17 mouse cellular contexts compared by ENCODE assay signal in the genomic region with DNA sequence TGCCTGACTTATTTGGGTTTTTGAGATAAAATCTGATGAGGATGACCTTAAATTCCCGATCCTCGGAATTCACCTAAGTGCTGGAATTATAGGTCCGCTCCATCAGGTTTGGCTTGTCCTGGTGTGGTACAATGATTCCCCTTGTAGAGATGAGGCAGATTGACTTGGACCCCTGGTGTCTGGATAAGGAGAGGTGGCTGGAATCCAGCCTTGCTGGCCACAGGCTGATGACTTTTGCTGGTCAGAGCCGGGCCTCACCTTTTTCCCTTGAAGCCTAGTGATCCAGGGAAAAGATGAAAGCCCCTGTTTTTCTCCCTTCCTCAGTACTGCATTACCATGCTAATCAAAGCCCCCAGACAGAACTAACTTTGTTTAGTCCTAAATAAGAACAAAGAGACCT. TPM values are rescaled to one million over a fixed set of nuclear protein-coding genes. Genes with fewer than 3 reads are reported as not detected.
DNase-seq lines count a peak whose midpoint lies in the region; ATAC-seq and TF ChIP-seq lines count a peak whose summit lies in the region.
"Had no signal": no experiment of that assay in that cellular context is flagged by ENCODE, and none has a peak within 500 bp of the region (broad histone marks: within the 10 kb centered on the region; RNA-seq: fewer than 3 reads in every experiment).

No protein-coding gene starts in this region.

- intact Hi-C loops in left cerebral cortex, postnatal 14 days (cut with DNase I): no loop called here

- no peak for TF ChIP-seq POLR2A in CH12.LX (IDR thresholded peaks at IDR 0.05; ENCODE audit: low read depth, low read length)

- no peaks in the 10 kb centered on the region for H3K27me3 ChIP-seq in liver, embryonic 12.5 days (replicated peaks)
- no peaks in the 10 kb centered on the region for H3K27me3 ChIP-seq in liver, postnatal 0 days (ENCODE audit: insufficient read depth, low read length)
- no peaks in the 10 kb centered on the region for H3K27me3 ChIP-seq in CH12.LX (replicated peaks)
- peaks cover 8% of the 10 kb centered on the region; the same call in 1 of the 2 replicates for H3K27me3 ChIP-seq in hindbrain, embryonic 15.5 days

- no peak for ATAC-seq in liver, embryonic 12.5 days
- ATAC-seq in liver, postnatal 0 days: no peak
- ATAC-seq in hindbrain, embryonic 15.5 days (ENCODE audit: low FRiP score, low read depth): no peak
- ATAC-seq: CD4-positive, CD25-positive, alpha-beta regulatory T cell, adult 4 months had no signal

- no peak for TF ChIP-seq EP300 in liver, postnatal 0 days (IDR thresholded peaks at IDR 0.05; ENCODE audit: low read depth)
- TF ChIP-seq EP300 in CH12.LX (IDR thresholded peaks at IDR 0.05; ENCODE audit: low read length): no peak

- H3K4me1 ChIP-seq in liver, embryonic 12.5 days: peaks cover 75% of the 10 kb centered on the region
- peaks cover 7% of the 10 kb centered on the region for H3K4me1 ChIP-seq in liver, postnatal 0 days (ENCODE audit: insufficient read depth)
- H3K4me1 ChIP-seq in CH12.LX (ENCODE audit: control insufficient read depth in 1 of 2, insufficient read depth in 2 of 2): peaks cover 21 to 59% of the 10 kb centered on the region in 2 experiments
- H3K4me1 ChIP-seq in hindbrain, embryonic 15.5 days (replicated peaks): peaks cover 21% of the 10 kb centered on the region

- no peaks in the 10 kb centered on the region for H3K9me3 ChIP-seq in liver, embryonic 12.5 days (replicated peaks)
- H3K9me3 ChIP-seq in liver, postnatal 0 days (ENCODE audit: low read length): no peaks in the 10 kb centered on the region
- no peaks in the 10 kb centered on the region for H3K9me3 ChIP-seq in CH12.LX (replicated peaks; ENCODE audit: low read length)
- H3K9me3 ChIP-seq in hindbrain, embryonic 15.5 days: no peaks in the 10 kb centered on the region
- H3K9me3 ChIP-seq: limb, embryonic 13.5 days had no signal

- H3K4me3 ChIP-seq in liver, embryonic 12.5 days: no peak overlapping the region
- H3K4me3 ChIP-seq in liver, postnatal 0 days (ENCODE audit: low read depth, low read length): no peak overlapping the region
- H3K4me3 ChIP-seq in CH12.LX (replicated peaks in 1 of 3; ENCODE audit: low read depth in 2 of 3, low read length in 2 of 3, poor library complexity in 1 of 3): no peak overlapping the region
- H3K4me3 ChIP-seq in hindbrain, embryonic 15.5 days: no peak overlapping the region
- H3K4me3 ChIP-seq: limb, embryonic 13.5 days had no signal

- no peak overlapping the region for H3K4me2 ChIP-seq in liver, embryonic 12.5 days
- no peak overlapping the region for H3K4me2 ChIP-seq in liver, postnatal 0 days (ENCODE audit: low read depth, low read length)
- no peak overlapping the region for H3K4me2 ChIP-seq in CH12.LX (ENCODE audit: insufficient read depth, low read depth, poor library complexity, severe bottlenecking)
- H3K4me2 ChIP-seq in hindbrain, embryonic 15.5 days: no peak overlapping the region
- H3K4me2 ChIP-seq: heart, embryonic 11.5 days; limb, embryonic 13.5 days had no signal

- in situ Hi-C loops in CH12.LX (cut with MboI; ENCODE audit: low pct_ligation_motif_present, low pct_unique_long_range_greater_than_20kb, low sequenced_read_pairs): no loop called here

- peaks cover 5% of the 10 kb centered on the region; the same call in 1 of the 2 replicates for H3K79me2 ChIP-seq in CH12.LX (replicated peaks; ENCODE audit: control insufficient read depth, extremely low read depth, insufficient read depth, poor library complexity, severe bottlenecking)

- no peak for TF ChIP-seq RAD21 in CH12.LX (IDR thresholded peaks at IDR 0.05; ENCODE audit: low read depth, low read length)

- TF ChIP-seq CTCF in liver, postnatal 0 days (IDR thresholded peaks at IDR 0.05; ENCODE audit: low read depth): no peak
- TF ChIP-seq CTCF in CH12.LX (conservative IDR thresholded peaks at IDR 0.05 in 1 of 2, IDR thresholded peaks at IDR 0.05 in 1 of 2; ENCODE audit: low read depth in 2 of 2, low read length in 2 of 2): no peak

- H3K36me3 ChIP-seq in liver, embryonic 12.5 days: no peaks in the 10 kb centered on the region
- no peaks in the 10 kb centered on the region for H3K36me3 ChIP-seq in liver, postnatal 0 days (replicated peaks; ENCODE audit: insufficient read depth, low read length)
- no peaks in the 10 kb centered on the region for H3K36me3 ChIP-seq in CH12.LX (replicated peaks in 1 of 2; ENCODE audit: control insufficient read depth in 1 of 2, insufficient read depth in 1 of 2, low read length in 1 of 2)
- no peaks in the 10 kb centered on the region for H3K36me3 ChIP-seq in hindbrain, embryonic 15.5 days
- H3K36me3 ChIP-seq: limb, embryonic 13.5 days had no signal

- dilution Hi-C loops in CH12.LX (cut with MboI; ENCODE audit: extremely low pct_ligation_motif_present, extremely low pct_unique_long_range_greater_than_20kb, low sequenced_read_pairs): no loop called here

- H3K27ac ChIP-seq in liver, embryonic 12.5 days: peak overlapping the region; percentile 72; the same call in 1 of the 2 replicates
- H3K27ac ChIP-seq in liver, postnatal 0 days (ENCODE audit: low read depth): no peak overlapping the region
- no peak overlapping the region for H3K27ac ChIP-seq in CH12.LX (ENCODE audit: insufficient read depth, low read depth)
- peak overlapping the region; percentile 53; the same call in 1 of the 2 replicates for H3K27ac ChIP-seq in hindbrain, embryonic 15.5 days (replicated peaks)
- H3K27ac ChIP-seq: limb, embryonic 13.5 days had no signal

- peak; percentile 35 to 39 for DNase-seq in cerebellum, adult 18-20 months
- no peak for DNase-seq in cerebellum, adult 8-10 months
- no peak for DNase-seq in liver, postnatal 0 days
- DNase-seq in CH12.LX (ENCODE audit: extremely low read depth): no peak
- DNase-seq in left cerebral cortex, postnatal 14 days (ENCODE audit: low spot score in 2 of 2): no peak
- no peak for DNase-seq in B cell, adult 2 months
- DNase-seq: heart, postnatal 10 days; kidney, adult 8-10 months; kidney, postnatal 4 days; lung, postnatal 10 days; right cerebral cortex, postnatal 4 days; thymus, adult 2 months had no signal

- WGBS in liver, embryonic 12.5 days (ENCODE audit: insufficient replicate concordance): 82% methylated on average over 4 of the region's 4 CpGs
- 93% methylated on average over 4 of the region's 4 CpGs for WGBS in liver, postnatal 0 days (ENCODE audit: insufficient replicate concordance)
- WGBS in hindbrain, embryonic 15.5 days: 65% methylated on average over 4 of the region's 4 CpGs

- H3K9ac ChIP-seq in liver, embryonic 12.5 days: peak overlapping the region; percentile 49
- no peak overlapping the region for H3K9ac ChIP-seq in liver, postnatal 0 days (replicated peaks)
- no peak overlapping the region for H3K9ac ChIP-seq in CH12.LX (ENCODE audit: insufficient read depth, low read depth)
- H3K9ac ChIP-seq in hindbrain, embryonic 15.5 days: no peak overlapping the region
- H3K9ac ChIP-seq: limb, embryonic 13.5 days had no signal

TF ChIP-seq in CH12.LX, 34 proteins besides CTCF, POLR2A, EP300 and RAD21:
- TF ChIP-seq NELFE (IDR thresholded peaks at IDR 0.05; ENCODE audit: low read depth, low read length): no peak
- peak; percentile 11; the same call in 1 of the 2 replicates for TF ChIP-seq MXI1 (IDR thresholded peaks at IDR 0.05; ENCODE audit: low read depth, low read length)

RNA-seq across cellular contexts. Expression of gene Slc16a6, which starts 2.3 kb away (rescaled TPM):
- polyA plus RNA-seq in liver, embryonic 12.5 days (2016; fragmentation: Nextera tagmentation; extraction: Ambion mirVana): 51.5 and 53.7 TPM in 2 replicates
- polyA plus RNA-seq in liver, postnatal 0 days (2015; fragmentation: Nextera tagmentation; extraction: Ambion mirVana): 18.8 and 19.0 TPM in 2 replicates
- total RNA-seq in CH12.LX (2012; rRNA removed) (14.1 and 18.3 TPM in 2 replicates), CH12.LX (2014; rRNA removed) (18.7 and 20.9 TPM in 2 replicates)
- 18.9 and 24.2 TPM in 2 replicates for polyA plus RNA-seq in CH12.LX (2012; ENCODE audit: insufficient read length, low read depth)
- 5.6 and 5.8 TPM in 2 replicates for polyA plus RNA-seq in hindbrain, embryonic 15.5 days (2015; fragmentation: Nextera tagmentation; extraction: Ambion mirVana)
- 10 to 100 TPM in 1 of 2 experiments, 1 to 10 TPM in 1; 9.6 to 11.4 TPM for total RNA-seq in left cerebral cortex, postnatal 14 days (2021)

RNA-seq across cellular contexts. Expression of gene Arsg, which starts 2.5 kb away (rescaled TPM):
- 2.9 and 3.7 TPM in 2 replicates for polyA plus RNA-seq in liver, embryonic 12.5 days (2016; fragmentation: Nextera tagmentation; extraction: Ambion mirVana)
- 11.8 and 13.1 TPM in 2 replicates for polyA plus RNA-seq in liver, postnatal 0 days (2015; fragmentation: Nextera tagmentation; extraction: Ambion mirVana)
- total RNA-seq in CH12.LX (2012; rRNA removed): 2.2 and 3.3 TPM in 2 replicates
- 1.3 and 1.4 TPM in 2 replicates for total RNA-seq in CH12.LX (2014; rRNA removed)
- 0.76 and 0.79 TPM in 2 replicates for polyA plus RNA-seq in CH12.LX (2012; ENCODE audit: insufficient read length, low read depth)
- 5.5 and 7.1 TPM in 2 replicates for polyA plus RNA-seq in hindbrain, embryonic 15.5 days (2015; fragmentation: Nextera tagmentation; extraction: Ambion mirVana)
- total RNA-seq in left cerebral cortex, postnatal 14 days (2021): 1 to 10 TPM; 5.9 to 7.1 TPM

RNA-seq across cellular contexts. Expression of gene Amz2, which starts 50.0 kb away (rescaled TPM):
- 15.6 and 17.8 TPM in 2 replicates for polyA plus RNA-seq in liver, embryonic 12.5 days (2016; fragmentation: Nextera tagmentation; extraction: Ambion mirVana)
- polyA plus RNA-seq in liver, postnatal 0 days (2015; fragmentation: Nextera tagmentation; extraction: Ambion mirVana): 9.4 and 11.0 TPM in 2 replicates
- total RNA-seq in CH12.LX (2012; rRNA removed) (19.7 and 23.3 TPM in 2 replicates), CH12.LX (2014; rRNA removed) (22.3 and 24.5 TPM in 2 replicates)
- 18.6 and 23.7 TPM in 2 replicates for polyA plus RNA-seq in CH12.LX (2012; ENCODE audit: insufficient read length, low read depth)
- polyA plus RNA-seq in hindbrain, embryonic 15.5 days (2015; fragmentation: Nextera tagmentation; extraction: Ambion mirVana): 52.8 and 54.2 TPM in 2 replicates
- total RNA-seq in left cerebral cortex, postnatal 14 days (2021): 10 to 100 TPM; 61.9 to 62.2 TPM

Comparison
In these comparisons a context has a peak if more than half of its experiments do, and no peak if none do; other contexts are left out.
1. DNase-seq: peak in cerebellum, adult 18-20 months (2 of 2); none in cerebellum, adult 8-10 months (single experiment), liver, postnatal 0 days (single experiment), CH12.LX (single experiment), left cerebral cortex, postnatal 14 days (0 of 2) and B cell, adult 2 months (0 of 2).
2. H3K27ac ChIP-seq: peak in liver, embryonic 12.5 days (single experiment) and hindbrain, embryonic 15.5 days (single experiment); none in liver, postnatal 0 days (single experiment) and CH12.LX (single experiment).